Mouse (Mus musculus): ENCODE measurements around the gene Caln1.

DNA sequence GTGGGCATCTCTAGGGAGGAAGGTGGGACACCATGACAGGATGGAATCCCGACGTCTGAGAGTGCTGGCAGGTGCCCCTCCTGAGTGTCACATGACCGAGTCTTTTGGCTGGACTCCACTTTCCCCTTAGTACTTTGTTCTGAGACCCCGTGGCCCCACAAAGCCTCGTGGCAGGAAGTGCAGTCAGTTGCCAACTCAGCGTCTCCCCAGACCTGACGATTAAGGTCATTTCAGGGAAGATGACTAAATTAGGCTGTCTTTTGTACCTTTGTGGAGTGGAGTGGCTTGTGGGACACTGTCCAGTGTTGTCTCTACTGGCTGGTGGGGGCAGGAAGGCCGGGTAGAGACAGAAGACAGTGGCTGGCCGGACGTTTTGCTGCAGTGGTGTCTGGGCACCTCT is 103.0 kb downstream of the Caln1 start:
- TF ChIP-seq EP300 (IDR thresholded peaks at IDR 0.05; ENCODE audit: low read depth) (no peak), CTCF (IDR thresholded peaks at IDR 0.05; ENCODE audit: low read depth) (no peak)

Data from liver, embryonic 14.5 days (tissue).